Mouse (Mus musculus): Measurements from ENCODE around the gene 6330409D20Rik. TPM values are rescaled to one million over a fixed set of nuclear protein-coding genes. Genes with fewer than 3 reads are reported as not detected.
A peak's percentile ranks its signal among the peaks of the same experiment; 100 is the strongest.

Gene 6330409D20Rik
- polyA plus RNA-seq, 1 experiment from 2014 or later, result 0.69 TPM

DNA sequence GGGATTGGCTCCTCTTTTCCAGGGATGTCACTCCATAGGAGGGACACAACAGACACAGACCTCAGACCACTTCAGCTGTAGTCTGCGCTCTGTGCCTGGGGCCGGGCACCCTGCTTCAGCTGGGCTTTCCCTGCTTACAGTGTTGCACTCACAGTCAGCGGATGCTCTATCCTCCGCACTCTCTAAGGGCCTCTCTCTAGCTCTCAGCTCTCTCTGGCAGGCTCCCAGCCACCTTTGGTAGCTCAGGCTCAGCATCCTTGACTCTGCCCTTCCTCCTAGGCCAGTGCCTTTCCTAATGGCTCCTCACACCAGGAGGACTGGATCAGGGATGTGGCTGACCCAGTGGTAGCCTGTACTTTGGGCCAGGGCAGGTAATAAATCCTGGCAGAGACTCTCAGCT, 8.9 kb downstream of the 6330409D20Rik start:
- DNase-seq (ENCODE audit: extremely low spot score, low spot score), result no peak
- no peaks in the 10 kb centered on the region for H3K36me3 ChIP-seq (replicated peaks)
- no peaks in the 10 kb centered on the region for H3K9me3 ChIP-seq
- no peak overlapping the region for H3K4me3 ChIP-seq
- WGBS, result 70% methylated on average over 4 of the region's 4 CpGs
- peaks cover 84% of the 10 kb centered on the region for H3K4me1 ChIP-seq
- H3K27me3 ChIP-seq (ENCODE audit: poor library complexity, severe bottlenecking), result peaks cover 6% of the 10 kb centered on the region; the same call in 1 of the 2 replicates
- H3K27ac ChIP-seq, result peak overlapping the region; percentile 74

GRCm38 (mm10) chr2:32730854-32731253, 10.0 kb downstream of the 6330409D20Rik start:
- peak overlapping the region; percentile 22 for H3K4me3 ChIP-seq
- H3K4me1 ChIP-seq, result peaks cover 77% of the 10 kb centered on the region

GRCm38 (mm10) chr2:32729547-32729946, 11.3 kb downstream of the 6330409D20Rik start:
- no peaks in the 10 kb centered on the region for H3K9me3 ChIP-seq
- no peak for DNase-seq (ENCODE audit: extremely low spot score, low spot score)
- H3K27ac ChIP-seq, result peak overlapping the region; percentile 74; the same call in 1 of the 2 replicates
- H3K4me3 ChIP-seq, result 0 out of 2 replicates have a peak overlapping the region, but pooled peaks have one; percentile 1
- no peaks in the 10 kb centered on the region for H3K36me3 ChIP-seq (replicated peaks)
- peaks cover 6% of the 10 kb centered on the region; the same call in 1 of the 2 replicates for H3K27me3 ChIP-seq (ENCODE audit: poor library complexity, severe bottlenecking)
- WGBS, result 78% methylated on average over 4 of the region's 4 CpGs
- peaks cover 70% of the 10 kb centered on the region for H3K4me1 ChIP-seq

More at GRCm38 (mm10) chr2:32730854-32731253, 10.0 kb downstream of the 6330409D20Rik start:
- H3K36me3 ChIP-seq (replicated peaks), result no peaks in the 10 kb centered on the region
- WGBS, result 54% methylated on average over 11 of the region's 11 CpGs
- H3K27ac ChIP-seq, result peak overlapping the region; percentile 74
- no peaks in the 10 kb centered on the region for H3K9me3 ChIP-seq
- H3K27me3 ChIP-seq (ENCODE audit: poor library complexity, severe bottlenecking), result peaks cover 6% of the 10 kb centered on the region; the same call in 1 of the 2 replicates
- peak; percentile 52 for DNase-seq (ENCODE audit: extremely low spot score, low spot score)

DNA sequence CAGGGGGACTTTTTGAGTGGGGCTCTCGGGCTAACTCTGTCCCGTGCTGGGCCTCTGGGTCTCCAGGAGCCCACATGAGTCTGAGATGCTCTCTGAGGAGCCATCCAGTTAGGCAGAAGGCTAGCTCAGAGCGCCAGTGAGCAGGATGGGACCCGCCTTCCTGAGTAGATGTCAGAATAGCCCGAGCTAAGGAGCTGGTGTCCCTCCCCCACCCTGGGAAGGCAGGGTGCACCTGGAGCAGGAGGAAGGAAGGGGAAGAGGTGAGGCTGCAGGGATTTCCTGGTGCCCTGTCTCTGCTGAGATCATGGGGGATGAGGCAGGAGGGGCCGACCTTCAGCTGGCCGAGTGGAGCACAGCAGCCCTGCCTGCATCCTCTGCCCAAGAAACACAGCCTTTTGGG, 12.4 kb downstream of the 6330409D20Rik start:
- no peaks in the 10 kb centered on the region for H3K9me3 ChIP-seq
- H3K4me1 ChIP-seq, result peaks cover 60% of the 10 kb centered on the region
- WGBS, result 64% methylated on average over 7 of the region's 7 CpGs
- H3K36me3 ChIP-seq (replicated peaks), result no peaks in the 10 kb centered on the region
- peaks cover 6% of the 10 kb centered on the region; the same call in 1 of the 2 replicates for H3K27me3 ChIP-seq (ENCODE audit: poor library complexity, severe bottlenecking)
- peak overlapping the region; percentile 72 for H3K27ac ChIP-seq
- peak overlapping the region; percentile 48 for H3K4me3 ChIP-seq
- DNase-seq (ENCODE audit: extremely low spot score, low spot score), result no peak

- under 1% methylated on average over 16 of the region's 16 CpGs for WGBS
- peak overlapping the region; percentile 72 for H3K27ac ChIP-seq
- no peaks in the 10 kb centered on the region for H3K36me3 ChIP-seq (replicated peaks)
- no peaks in the 10 kb centered on the region for H3K9me3 ChIP-seq
- peak overlapping the region; percentile 48 for H3K4me3 ChIP-seq
- peak; percentile 94 for DNase-seq (ENCODE audit: extremely low spot score, low spot score)
- peaks cover 50% of the 10 kb centered on the region for H3K4me1 ChIP-seq
- peaks cover 6% of the 10 kb centered on the region; the same call in 1 of the 2 replicates for H3K27me3 ChIP-seq (ENCODE audit: poor library complexity, severe bottlenecking)
Observed at GRCm38 (mm10) chr2:32727435-32727834, 13.4 kb downstream of the 6330409D20Rik start.

DNA sequence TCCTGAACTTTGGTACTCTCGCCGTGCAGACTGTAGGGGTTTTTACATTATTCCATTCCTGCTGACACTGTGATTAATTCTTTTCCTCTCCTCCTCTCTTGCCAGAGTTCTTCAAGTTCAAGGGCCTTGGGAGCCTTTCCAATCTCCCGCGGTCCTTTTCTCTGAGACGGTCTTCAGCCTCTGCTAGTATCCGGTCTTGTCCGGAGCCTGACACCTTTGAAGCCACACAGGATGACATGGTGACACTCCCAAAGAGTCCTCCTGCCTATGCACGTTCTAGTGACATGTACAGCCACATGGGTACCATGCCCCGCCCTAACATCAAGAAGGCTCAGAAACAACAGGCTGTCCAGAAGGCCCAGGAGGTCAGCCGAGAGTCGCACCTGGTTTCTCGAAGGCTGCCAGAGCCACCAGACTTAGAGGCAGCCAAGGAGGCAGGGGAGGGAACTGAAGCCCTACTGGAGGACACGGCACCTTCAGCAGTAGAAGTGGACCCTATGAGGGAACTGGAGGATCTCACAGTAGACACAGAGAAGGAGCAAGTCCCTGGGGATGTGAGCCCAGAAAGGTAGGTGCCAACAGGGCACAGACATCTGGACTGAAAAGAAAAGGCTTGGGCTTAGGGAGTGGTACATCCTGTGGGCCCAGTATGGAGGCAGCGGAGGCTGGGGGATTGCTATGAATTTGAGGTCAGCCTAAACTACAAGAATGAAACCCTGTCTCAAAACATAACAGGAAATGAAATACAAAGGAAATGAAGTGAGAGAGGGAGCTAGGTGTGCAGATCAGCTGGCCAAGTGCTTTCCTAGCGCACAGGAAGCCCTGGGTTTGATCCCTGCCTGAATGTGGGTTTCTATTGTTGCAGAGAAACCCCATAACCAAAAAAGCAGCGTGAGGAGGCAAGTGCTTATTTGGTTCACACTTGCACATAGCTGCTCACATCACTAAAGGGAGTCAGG, 15.7 kb downstream of the 6330409D20Rik start:
- Histone ChIP-seq H3K27ac (peak overlapping the region; percentile 40; the same call in 1 of the 2 replicates), H3K36me3 (replicated peaks) (no peaks in the 10 kb centered on the region), H3K9me3 (no peaks in the 10 kb centered on the region), H3K4me3 (no peak overlapping the region), H3K4me1 (peaks cover 45% of the 10 kb centered on the region), H3K27me3 (ENCODE audit: poor library complexity, severe bottlenecking) (peaks cover 6% of the 10 kb centered on the region; the same call in 1 of the 2 replicates)
- no peak for DNase-seq (ENCODE audit: extremely low spot score, low spot score)
- WGBS, result 87% methylated on average over 16 of the region's 16 CpGs

DNA sequence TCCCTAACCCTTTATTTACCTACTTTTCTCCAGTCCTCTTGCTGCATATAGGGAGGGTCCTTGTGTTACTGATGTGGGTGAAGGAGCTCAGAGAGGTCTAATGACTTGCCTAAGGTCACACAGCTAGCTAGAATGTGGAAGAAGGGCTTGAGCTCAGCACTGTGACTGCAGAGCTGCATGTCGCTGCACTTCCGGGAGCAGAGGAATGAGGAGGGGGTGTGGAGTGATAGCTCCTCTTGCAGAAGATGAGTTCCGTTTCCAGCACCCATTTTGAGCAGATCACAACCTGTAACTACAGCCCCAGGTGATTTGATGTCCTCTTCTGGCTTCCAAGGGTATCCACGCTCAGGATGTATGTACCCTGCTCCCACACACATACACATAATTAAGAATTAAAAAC, 16.7 kb downstream of the 6330409D20Rik start:
- 82% methylated on average over 4 of the region's 4 CpGs for WGBS
- no peaks in the 10 kb centered on the region for H3K36me3 ChIP-seq (replicated peaks)
- no peaks in the 10 kb centered on the region for H3K9me3 ChIP-seq
- H3K27me3 ChIP-seq (ENCODE audit: poor library complexity, severe bottlenecking), result peaks cover 6% of the 10 kb centered on the region; the same call in 1 of the 2 replicates
- peaks cover 37% of the 10 kb centered on the region for H3K4me1 ChIP-seq
- H3K27ac ChIP-seq, result no peak overlapping the region
- H3K4me3 ChIP-seq, result no peak overlapping the region
- DNase-seq (ENCODE audit: extremely low spot score, low spot score), result no peak

- no peaks in the 10 kb centered on the region for H3K27me3 ChIP-seq (ENCODE audit: poor library complexity, severe bottlenecking)
- WGBS, result 86% methylated on average over 3 of the region's 3 CpGs
- H3K36me3 ChIP-seq (replicated peaks), result no peaks in the 10 kb centered on the region
- no peaks in the 10 kb centered on the region for H3K9me3 ChIP-seq
- H3K27ac ChIP-seq, result no peak overlapping the region
- H3K4me1 ChIP-seq, result peaks cover 32% of the 10 kb centered on the region
- no peak overlapping the region for H3K4me3 ChIP-seq
- no peak for DNase-seq (ENCODE audit: extremely low spot score, low spot score)
Observed at GRCm38 (mm10) chr2:32722581-32722980, 18.2 kb downstream of the 6330409D20Rik start.

DNA sequence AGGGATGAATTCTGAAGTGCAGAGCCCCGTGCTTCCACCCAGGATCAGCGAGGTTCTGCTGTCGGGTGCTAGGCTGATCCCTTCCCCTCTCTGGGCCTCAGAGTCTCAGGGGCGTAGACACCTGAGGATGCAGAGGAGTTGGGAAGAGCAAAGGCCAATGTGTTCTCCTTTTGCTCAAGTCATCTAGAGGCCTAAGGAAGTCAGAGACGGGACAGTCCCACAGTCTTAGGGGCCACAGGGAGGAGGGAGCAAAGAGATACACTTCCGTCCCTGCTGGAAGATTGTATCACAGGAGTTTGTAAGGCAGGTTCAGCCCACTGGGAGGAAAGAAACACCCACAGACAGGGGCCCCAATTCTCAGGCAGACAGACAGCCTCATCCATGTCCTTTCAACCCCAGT, 18.8 kb downstream of the 6330409D20Rik start:
- Histone ChIP-seq H3K36me3 (replicated peaks) (no peaks in the 10 kb centered on the region), H3K27ac (no peak overlapping the region; the same call in 1 of the 2 replicates), H3K4me1 (peaks cover 26% of the 10 kb centered on the region), H3K9me3 (no peaks in the 10 kb centered on the region; the same call in 1 of the 2 replicates), H3K4me3 (no peak overlapping the region), H3K27me3 (ENCODE audit: poor library complexity, severe bottlenecking) (no peaks in the 10 kb centered on the region)
- WGBS, result 61% methylated on average over 6 of the region's 6 CpGs
- DNase-seq (ENCODE audit: extremely low spot score, low spot score), result no peak

- no peak within 1 kb of the TSS for H3K4me3 ChIP-seq
- 66% methylated on average over 8 of the region's 8 CpGs for WGBS
- H3K27ac ChIP-seq, result peak within 1 kb of the TSS; percentile 61
Observed at GRCm38 (mm10) chr2:32720681-32721229, 20.1 kb downstream of the 6330409D20Rik start, which contains the start of gene Sh2d3c. Gene Sh2d3c, plus strand, starts transcription at chr2:32721055.

GRCm38 (mm10) chr2:32720053-32720452, 20.8 kb downstream of the 6330409D20Rik start:
- H3K4me3 ChIP-seq, result no peak overlapping the region
- H3K27ac ChIP-seq, result no peak overlapping the region
- no peaks in the 10 kb centered on the region; the same call in 1 of the 2 replicates for H3K9me3 ChIP-seq
- DNase-seq (ENCODE audit: extremely low spot score, low spot score), result no peak
- H3K27me3 ChIP-seq (ENCODE audit: poor library complexity, severe bottlenecking), result no peaks in the 10 kb centered on the region
- no peaks in the 10 kb centered on the region for H3K36me3 ChIP-seq (replicated peaks)
- H3K4me1 ChIP-seq, result peaks cover 24% of the 10 kb centered on the region
- WGBS, result 94% methylated on average over 3 of the region's 3 CpGs

More at GRCm38 (mm10) chr2:32720681-32721229, 20.1 kb downstream of the 6330409D20Rik start, which contains the start of gene Sh2d3c:
- H3K27me3 ChIP-seq (ENCODE audit: poor library complexity, severe bottlenecking), result no peaks in the 10 kb centered on the region
- no peaks in the 10 kb centered on the region; the same call in 1 of the 2 replicates for H3K9me3 ChIP-seq
- DNase-seq (ENCODE audit: extremely low spot score, low spot score), result no peak
- H3K4me1 ChIP-seq, result peaks cover 24% of the 10 kb centered on the region
- H3K36me3 ChIP-seq (replicated peaks), result no peaks in the 10 kb centered on the region

DNA sequence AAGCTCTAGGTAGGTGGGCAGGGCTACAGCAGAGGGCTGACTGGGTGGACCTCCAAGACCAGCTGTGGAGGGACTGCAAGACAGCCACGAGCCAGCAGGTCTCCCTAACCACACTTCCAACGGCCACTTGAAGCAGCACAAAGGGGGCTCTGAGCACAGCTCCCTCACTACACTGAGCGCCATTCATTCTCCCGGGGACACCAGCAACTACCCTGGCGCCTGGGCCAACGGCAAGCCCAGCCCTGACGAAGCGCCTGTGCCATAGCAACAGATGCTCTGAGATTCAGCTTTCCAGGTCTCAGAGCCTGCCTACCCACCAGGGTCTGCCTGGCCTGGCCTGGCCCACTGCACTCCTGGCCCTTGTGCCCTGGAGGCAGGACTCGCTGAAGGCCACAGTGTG, 22.1 kb downstream of the 6330409D20Rik start:
- Histone ChIP-seq H3K36me3 (replicated peaks) (no peaks in the 10 kb centered on the region), H3K4me1 (peaks cover 36% of the 10 kb centered on the region), H3K27ac (peak overlapping the region; percentile 56), H3K27me3 (ENCODE audit: poor library complexity, severe bottlenecking) (no peaks in the 10 kb centered on the region), H3K4me3 (no peak overlapping the region), H3K9me3 (no peaks in the 10 kb centered on the region; the same call in 1 of the 2 replicates)
- WGBS, result 49% methylated on average over 9 of the region's 9 CpGs
- no peak for DNase-seq (ENCODE audit: extremely low spot score, low spot score)
